Mouse (Mus musculus): ENCODE measurements at regions not wholly inside any gene's neighbourhood (a gene's known extent, or its start where the extent isn't known, plus 50 kb on each side); places are given as distances from the start of the nearest gene placed in this dataset.

DNA sequence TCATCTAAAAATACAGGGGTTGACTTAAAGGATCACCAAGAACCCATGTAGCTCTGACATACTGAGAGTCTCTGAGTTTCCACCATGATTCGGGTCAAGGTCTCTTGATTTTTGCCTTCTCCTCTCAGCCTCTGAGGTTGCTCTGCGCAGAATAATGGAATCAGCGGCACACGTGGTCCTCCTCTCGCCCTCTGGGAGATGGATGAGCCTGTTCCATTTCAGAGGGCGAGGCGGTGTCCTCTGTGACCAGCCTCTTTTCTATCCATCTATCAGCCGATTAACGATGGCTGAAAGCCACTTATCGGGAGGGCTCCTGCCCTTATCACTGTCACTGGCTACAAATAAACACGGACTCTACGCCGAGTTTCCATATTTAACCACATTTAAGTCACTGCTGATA is 124.6 kb upstream of the Pax6 start:
- no peak for DNase-seq

DNA sequence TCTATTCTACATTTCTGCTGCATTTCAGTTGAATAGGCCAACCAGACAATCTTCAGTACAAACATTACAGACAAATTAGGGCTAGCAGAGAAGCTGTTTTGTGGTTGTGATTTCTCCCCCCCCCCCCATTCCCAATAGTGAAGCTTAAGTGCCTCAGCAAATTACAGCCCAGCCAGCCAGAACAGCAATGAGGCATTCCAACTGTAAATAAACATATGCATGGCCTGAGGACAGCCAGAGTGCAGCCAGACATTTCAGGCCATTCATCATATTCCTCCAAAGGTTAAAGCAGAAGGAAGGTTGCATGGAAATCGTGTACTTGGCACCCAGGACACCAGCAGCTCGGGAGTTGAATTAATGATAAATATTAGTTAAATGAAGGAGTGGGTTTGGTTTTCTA is 116.6 kb upstream of the Pax6 start:
- DNase-seq: no peak

DNA sequence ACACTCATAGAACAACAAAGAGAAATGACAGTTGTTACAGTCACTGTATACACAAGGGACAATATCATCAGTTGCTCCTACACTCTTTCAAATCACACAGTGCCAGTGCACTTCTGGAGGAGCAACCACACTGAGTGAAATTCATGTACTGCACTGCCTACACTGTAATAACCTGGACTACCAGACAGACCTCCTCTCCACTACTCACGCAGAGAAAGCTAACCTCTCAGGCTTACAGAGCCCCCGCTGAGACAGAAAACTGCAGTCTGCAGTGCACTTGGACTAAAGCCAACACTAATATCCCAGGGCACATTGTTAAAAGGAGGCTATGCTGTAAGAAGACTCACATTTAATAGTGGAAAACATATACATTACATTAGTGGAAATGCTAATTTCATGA is 81.9 kb upstream of the Pax6 start:
- no peak for DNase-seq

DNA sequence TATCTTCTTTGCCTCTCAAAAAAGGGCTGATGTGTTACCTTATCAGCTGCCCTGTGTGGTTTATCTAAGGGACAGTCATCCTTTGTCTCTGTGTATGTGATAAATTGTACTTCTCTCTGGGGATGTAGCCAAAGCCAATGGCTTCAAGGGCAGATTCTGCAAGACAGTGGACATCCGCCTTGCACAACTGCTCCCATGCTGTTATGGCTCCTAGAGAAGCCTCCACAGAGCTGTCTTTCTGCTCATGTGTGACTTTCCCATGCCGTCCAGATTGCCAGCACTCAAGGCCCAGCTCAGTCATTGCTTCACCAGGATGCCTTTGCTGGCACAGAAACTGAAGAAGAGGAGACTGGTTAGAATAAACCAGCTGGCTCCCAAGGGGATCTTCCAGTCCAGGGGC is 74.6 kb upstream of the Pax6 start:
- DNase-seq: no peak

DNA sequence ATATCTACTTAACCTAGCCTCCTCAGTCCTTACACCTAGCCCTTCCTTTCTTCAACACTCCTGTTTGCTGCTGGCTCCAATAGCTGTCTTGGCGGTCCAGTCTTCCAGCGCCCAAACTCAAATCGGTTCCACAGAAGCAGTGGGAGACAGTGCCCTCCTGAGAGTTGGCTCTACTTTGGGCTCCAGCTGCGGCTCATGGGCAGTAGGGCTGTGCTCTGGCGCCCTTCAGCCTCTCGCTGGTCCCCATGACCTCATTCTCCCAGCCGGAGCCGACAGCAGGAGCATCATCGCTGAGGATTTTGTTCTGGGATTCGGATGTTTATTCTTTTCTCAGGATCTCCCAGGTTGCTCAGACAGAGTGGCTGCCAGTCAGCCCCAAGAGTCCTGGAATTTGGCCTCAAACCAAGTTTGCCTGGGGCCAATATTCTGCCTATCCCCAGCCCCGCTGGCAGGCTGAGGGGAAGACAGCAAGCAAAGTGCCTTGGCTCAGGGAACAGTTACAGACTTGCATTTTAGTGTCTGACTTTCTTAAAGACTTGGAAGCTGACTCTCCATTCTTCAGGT is 64.1 kb upstream of the Pax6 start:
- DNase-seq: peak; percentile 28

DNA sequence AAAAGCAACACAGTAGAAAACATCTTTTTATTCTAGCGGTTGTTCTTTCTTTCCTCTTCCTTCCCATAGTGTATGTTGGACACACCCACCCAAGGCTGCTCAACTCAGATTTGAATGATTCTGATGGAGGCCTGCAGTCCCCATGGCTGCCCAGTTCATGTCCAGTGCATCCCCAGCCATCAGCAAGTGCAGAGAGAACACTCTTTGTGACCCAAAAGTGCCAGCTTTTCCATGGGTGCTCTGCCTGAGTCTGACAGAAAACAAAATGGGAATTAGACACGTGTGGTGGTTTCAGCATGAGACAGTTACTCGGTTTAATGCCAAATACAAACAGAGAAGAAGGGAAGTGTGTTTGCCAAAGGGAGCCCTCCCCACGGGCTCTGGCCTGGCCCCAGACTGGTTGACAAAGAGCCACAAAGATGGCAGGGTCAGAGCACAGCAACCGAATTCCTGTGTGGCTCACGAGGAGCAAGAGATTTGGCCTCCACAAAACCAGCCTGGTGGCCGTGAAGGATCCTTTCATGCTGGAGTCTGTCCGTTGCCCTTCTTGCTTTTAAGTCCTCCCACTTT is 60.6 kb upstream of the Pax6 start:
- DNase-seq: peak; percentile 35

DNA sequence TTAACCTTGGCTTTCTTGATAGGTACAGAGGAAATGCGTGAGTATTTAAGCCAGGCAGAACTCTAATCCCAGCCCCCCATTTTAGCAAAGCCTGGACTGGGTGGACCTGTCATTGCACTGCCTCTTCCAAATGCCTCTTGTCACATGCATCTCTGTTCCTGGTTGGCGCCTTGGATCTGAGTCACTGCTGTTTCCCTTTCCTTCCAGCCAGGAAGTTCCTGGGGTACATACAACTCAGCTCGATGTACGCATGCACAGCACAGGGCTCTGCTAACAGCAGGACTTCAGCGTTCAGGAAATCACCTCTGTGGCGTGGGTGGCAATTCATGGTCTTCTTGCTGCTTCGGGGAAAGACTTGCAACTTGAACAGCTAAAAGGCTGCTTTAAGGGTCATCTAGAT is 59.9 kb upstream of the Pax6 start:
- DNase-seq: no peak

DNA sequence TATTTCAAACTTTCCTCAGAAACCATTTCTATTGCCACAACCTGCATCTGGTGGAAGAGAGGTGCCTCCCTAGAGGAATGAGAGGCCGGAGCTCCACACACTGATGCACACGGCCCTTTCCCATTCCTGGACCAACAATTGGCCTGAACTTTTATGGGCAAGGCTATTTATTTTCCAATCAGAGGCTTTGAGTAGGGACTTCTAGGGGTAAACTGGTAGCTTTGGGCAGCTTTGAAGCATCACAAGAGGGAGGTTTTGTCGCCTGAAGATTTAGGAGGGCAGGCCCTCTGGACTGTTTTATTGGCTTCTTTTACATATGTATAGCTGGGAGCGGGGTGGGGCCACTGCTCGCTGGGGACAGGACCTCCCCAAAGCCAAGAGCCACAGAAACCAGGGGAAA is 57.7 kb upstream of the Pax6 start:
- DNase-seq: no peak

DNA sequence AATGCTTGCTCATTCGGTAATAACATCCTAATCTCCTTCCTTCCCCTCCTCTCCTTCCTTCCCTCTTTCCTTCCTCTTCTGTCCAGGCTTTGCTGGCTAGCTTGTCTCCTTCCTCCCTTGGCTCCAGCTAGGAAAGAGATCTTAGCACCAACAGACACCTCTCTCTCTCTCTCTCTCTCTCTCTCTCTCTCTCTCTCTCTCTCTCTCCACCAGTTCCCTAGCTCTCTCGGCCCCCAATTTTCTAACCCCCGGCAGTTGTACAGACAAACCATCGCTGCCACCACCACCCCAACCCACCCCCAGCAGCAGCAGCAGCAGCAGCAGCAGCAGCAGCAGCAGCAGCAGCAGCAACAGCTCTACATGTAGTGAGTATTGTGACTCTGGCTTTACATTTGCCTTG is 57.0 kb upstream of the Pax6 start:
- no peak for DNase-seq

DNA sequence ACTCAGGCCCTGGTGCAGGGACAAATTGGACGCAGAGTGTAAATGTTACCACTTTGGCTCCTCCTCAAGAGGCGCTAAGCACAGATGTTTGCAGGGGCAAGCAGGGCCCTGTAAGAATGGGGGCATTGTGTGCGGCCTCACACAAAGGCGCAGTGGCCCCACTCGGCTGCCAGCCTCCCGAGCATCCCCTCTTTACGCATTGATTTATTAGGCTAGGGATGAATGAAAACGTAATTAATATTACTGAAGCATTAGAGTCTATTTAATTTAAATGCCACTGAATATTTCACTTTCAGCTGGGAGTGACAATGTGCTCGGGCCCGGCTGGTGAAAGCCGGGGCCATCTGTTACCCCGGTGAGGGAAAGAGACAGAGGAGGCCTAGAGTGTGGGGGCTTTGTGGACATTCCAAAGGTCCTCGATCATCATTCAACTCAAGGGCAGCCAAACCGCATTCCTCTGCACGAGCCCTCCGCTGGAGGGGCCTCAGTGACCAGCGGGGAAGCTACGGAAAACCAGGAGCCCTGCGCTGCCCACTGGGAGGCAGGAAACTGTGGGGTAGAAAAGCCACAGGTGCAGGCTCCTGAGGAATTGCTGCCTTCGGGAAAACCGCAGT is 56.5 kb upstream of the Pax6 start:
- DNase-seq: no peak

DNA sequence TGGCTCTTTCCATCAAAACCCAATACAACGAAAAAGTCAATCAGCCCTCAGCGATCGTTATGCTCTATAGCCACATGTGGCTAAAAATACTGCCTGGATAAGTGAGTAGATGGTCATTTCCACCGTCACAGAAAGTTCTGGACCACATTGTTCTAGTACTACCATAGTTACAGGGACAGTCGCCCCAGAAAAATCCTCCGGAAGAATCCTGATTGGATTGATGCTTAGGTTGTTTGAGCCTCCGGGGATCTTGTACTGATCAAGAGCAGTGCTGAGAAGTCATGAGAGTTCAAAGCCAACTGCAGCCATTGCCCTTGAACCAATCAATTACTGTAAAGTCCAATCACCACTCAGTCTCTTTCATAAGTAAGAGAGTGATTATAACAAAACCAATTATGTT is 56.0 kb upstream of the Pax6 start:
- no peak for DNase-seq

DNA sequence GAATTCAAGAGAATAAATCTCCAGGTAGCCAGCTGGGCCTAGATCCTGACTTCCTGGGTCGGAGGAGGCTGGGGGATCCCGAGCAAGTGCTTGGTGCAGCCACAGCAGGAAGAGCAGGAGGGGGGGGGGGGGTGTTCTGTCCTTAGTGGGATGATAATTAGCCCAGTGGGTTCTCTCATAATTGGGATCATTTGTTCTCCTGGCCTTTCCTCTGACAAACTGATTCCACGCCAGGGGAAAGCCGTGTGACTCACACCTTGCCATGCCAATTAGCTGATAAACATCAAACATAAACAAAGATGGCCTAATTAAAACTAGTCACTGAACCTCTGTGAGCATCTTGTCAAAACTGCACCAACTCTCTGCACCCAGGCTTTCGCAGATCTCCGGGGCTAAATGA is 55.5 kb upstream of the Pax6 start:
- no peak for DNase-seq

DNA sequence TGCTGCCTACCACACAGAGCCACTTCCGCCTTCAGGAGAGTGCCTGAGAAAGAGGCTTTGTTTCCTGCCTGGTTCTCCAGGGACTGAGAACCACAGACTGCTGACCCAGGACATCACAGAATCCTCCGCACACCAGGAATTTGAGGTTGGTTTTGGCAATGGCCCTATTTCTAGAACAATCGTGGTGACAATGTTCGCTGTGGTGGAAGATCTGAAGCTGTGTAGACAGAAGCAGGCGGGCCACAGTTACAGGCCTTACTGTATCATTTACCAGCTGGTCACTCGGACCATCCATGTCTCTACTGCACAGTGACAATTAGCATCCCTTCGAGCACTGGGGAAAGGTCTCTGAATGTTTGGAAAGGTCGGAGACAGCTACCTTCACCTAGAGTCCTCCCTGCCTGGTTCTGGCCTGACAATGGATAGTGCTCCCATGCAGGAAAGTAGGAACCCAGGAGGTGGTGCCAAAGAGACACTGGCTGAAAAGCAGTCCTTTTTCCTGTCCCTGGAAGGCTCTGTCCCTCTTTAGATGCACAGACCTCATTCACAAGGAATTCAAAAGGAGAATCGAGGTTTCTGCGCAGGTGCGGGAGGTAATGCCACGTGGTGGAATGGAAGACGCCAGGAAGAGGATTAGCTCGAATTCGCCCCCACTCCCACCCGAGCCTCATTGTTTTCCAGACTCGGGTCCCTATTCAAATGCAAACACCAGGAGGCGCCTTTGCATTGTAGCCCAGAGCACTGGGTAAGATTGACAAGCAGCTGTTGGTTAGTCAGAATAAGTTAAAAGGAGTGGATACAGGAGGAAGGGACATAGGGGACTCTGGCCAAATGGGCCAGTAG is 52.6 kb upstream of the Pax6 start:
- DNase-seq: peak; percentile 50
